ENCODE assay signal across 8 mouse cellular contexts in genomic region chr16:65562864-65563206, GRCm38 (mm10). TPM values are rescaled to one million over a fixed set of nuclear protein-coding genes. Genes with fewer than 3 reads are reported as not detected.
A peak's percentile ranks its signal among the peaks of the same experiment; 100 is the strongest.
DNase-seq lines count a peak whose midpoint lies in the region; ATAC-seq and TF ChIP-seq lines count a peak whose summit lies in the region.

No protein-coding gene starts in this region.

- TF ChIP-seq EP300 in heart, adult 2 months (IDR thresholded peaks at IDR 0.05; ENCODE audit: insufficient read depth, low read depth, low read length): no peak

- H3K36me3 ChIP-seq in heart, adult 2 months (ENCODE audit: control insufficient read depth, insufficient read depth, low read length): no peaks in the 10 kb centered on the region
- no peaks in the 10 kb centered on the region for H3K36me3 ChIP-seq in C2C12 (ENCODE audit: control insufficient read depth, insufficient read depth)
- no peaks in the 10 kb centered on the region for H3K36me3 ChIP-seq in forebrain, embryonic 11.5 days (ENCODE audit: control insufficient read depth, insufficient read depth, low read length)
- H3K36me3 ChIP-seq in liver, embryonic 13.5 days: no peaks in the 10 kb centered on the region

- no peaks in the 10 kb centered on the region for H3K27me3 ChIP-seq in heart, adult 2 months (ENCODE audit: control insufficient read depth, insufficient read depth, low read length)
- no peaks in the 10 kb centered on the region for H3K27me3 ChIP-seq in C2C12 (ENCODE audit: control insufficient read depth, insufficient read depth, insufficient read length)
- H3K27me3 ChIP-seq in forebrain, embryonic 11.5 days (ENCODE audit: control insufficient read depth, insufficient read depth, low read length): no peaks in the 10 kb centered on the region
- H3K27me3 ChIP-seq in liver, embryonic 13.5 days: no peaks in the 10 kb centered on the region

- peaks cover 5% of the 10 kb centered on the region for H3K4me1 ChIP-seq in heart, adult 2 months (ENCODE audit: control insufficient read depth, insufficient read depth, low read length)
- peaks cover 5% of the 10 kb centered on the region; the same call in 1 of the 2 replicates for H3K4me1 ChIP-seq in forebrain, embryonic 11.5 days (replicated peaks; ENCODE audit: control insufficient read depth, insufficient read depth, low read length)
- peaks cover 14% of the 10 kb centered on the region for H3K4me1 ChIP-seq in liver, embryonic 13.5 days (replicated peaks)

- H3K9me3 ChIP-seq in forebrain, embryonic 11.5 days (ENCODE audit: control insufficient read depth, low read length): no peaks in the 10 kb centered on the region
- no peaks in the 10 kb centered on the region for H3K9me3 ChIP-seq in liver, embryonic 13.5 days (replicated peaks)

- DNase-seq in heart, adult 2 months: no peak
- DNase-seq in heart, postnatal 4 days: no peak
- DNase-seq in forebrain, embryonic 11.5 days (ENCODE audit: low spot score): no peak
- DNase-seq in liver, embryonic 13.5 days: no peak
- no peak for DNase-seq in Muller cell, postnatal 12 days (ENCODE audit: inconsistent ontology term)
- no peak for DNase-seq in left cerebral cortex, postnatal 36 days (ENCODE audit: low spot score in 2 of 2)
- DNase-seq in gastrocnemius, postnatal 4 days (ENCODE audit: low spot score in 2 of 2): no peak

- peak overlapping the region; percentile 81 for H3K4me2 ChIP-seq in forebrain, embryonic 11.5 days (ENCODE audit: low read depth, low read length, severe bottlenecking)
- peak overlapping the region; percentile 85 for H3K4me2 ChIP-seq in liver, embryonic 13.5 days

- peaks cover 5% of the 10 kb centered on the region; the same call in 1 of the 2 replicates for H3K79me2 ChIP-seq in heart, adult 2 months (replicated peaks; ENCODE audit: control insufficient read depth, insufficient read depth, low read length)
- peaks cover 44% of the 10 kb centered on the region for H3K79me2 ChIP-seq in C2C12 (ENCODE audit: control insufficient read depth, insufficient read depth)

- WGBS in heart, adult 2 months: 2% methylated on average over 10 of the region's 10 CpGs
- WGBS in forebrain, embryonic 11.5 days: 0% methylated on average over 10 of the region's 10 CpGs
- under 1% methylated on average over 10 of the region's 10 CpGs for WGBS in liver, embryonic 13.5 days (ENCODE audit: insufficient replicate concordance)

- peak overlapping the region; percentile 98 for H3K4me3 ChIP-seq in heart, adult 2 months
- peak overlapping the region; percentile 72 for H3K4me3 ChIP-seq in C2C12 (ENCODE audit: insufficient read depth, poor library complexity, severe bottlenecking)
- H3K4me3 ChIP-seq in forebrain, embryonic 11.5 days (ENCODE audit: low read depth, low read length): peak overlapping the region; percentile 90
- peak overlapping the region; percentile 87 for H3K4me3 ChIP-seq in liver, embryonic 13.5 days (replicated peaks)

- TF ChIP-seq CTCF in heart, adult 2 months (IDR thresholded peaks at IDR 0.05): no peak
- TF ChIP-seq CTCF in C2C12 (IDR thresholded peaks at IDR 0.05; ENCODE audit: control insufficient read depth, insufficient read depth, insufficient read length): no peak

- peak overlapping the region; percentile 72 for H3ac ChIP-seq in C2C12 (ENCODE audit: control insufficient read depth, insufficient read length, low read depth)

- peaks cover 32% of the 10 kb centered on the region for H3K79me3 ChIP-seq in C2C12 (ENCODE audit: low read depth)

- H3K27ac ChIP-seq in heart, adult 2 months: peak overlapping the region; percentile 83
- H3K27ac ChIP-seq in forebrain, embryonic 11.5 days (ENCODE audit: low read depth, low read length): no peak overlapping the region
- no peak overlapping the region for H3K27ac ChIP-seq in liver, embryonic 13.5 days

- TF ChIP-seq POLR2A in heart, adult 2 months (IDR thresholded peaks at IDR 0.05; ENCODE audit: insufficient read depth, low read depth, low read length): no peak

- peak; percentile 77; the same call in 1 of the 2 replicates for ATAC-seq in forebrain, embryonic 11.5 days (replicated peaks; ENCODE audit: low FRiP score)
- peak; percentile 57 for ATAC-seq in liver, embryonic 13.5 days (ENCODE audit: low read depth)

- intact Hi-C loops in heart, adult 2 months (cut with DNase I): loop anchor here (10.0 kb wide), 1 partner anchor 788 kb away; the partner anchor contains the start of gene 4930453N24Rik
- intact Hi-C loops in left cerebral cortex, postnatal 36 days (cut with DNase I): no loop called here

- peak overlapping the region; percentile 93 for H3K9ac ChIP-seq in heart, adult 2 months (ENCODE audit: low read depth, low read length)
- H3K9ac ChIP-seq in forebrain, embryonic 11.5 days (ENCODE audit: low read length): peak overlapping the region; percentile 84
- peak overlapping the region; percentile 84 for H3K9ac ChIP-seq in liver, embryonic 13.5 days

TF ChIP-seq in C2C12, 6 proteins besides CTCF, POLR2A, EP300 and RAD21:
- TF ChIP-seq CEBPB (IDR thresholded peaks at IDR 0.05; ENCODE audit: low read depth): no peak
- TF ChIP-seq MAX (IDR thresholded peaks at IDR 0.05): no peak
- TF ChIP-seq FOSL1 (IDR thresholded peaks at IDR 0.05; ENCODE audit: insufficient read depth, low read length, poor library complexity, severe bottlenecking): no peak
- TF ChIP-seq MYOD1 (IDR thresholded peaks at IDR 0.05; ENCODE audit: control insufficient read depth, insufficient read length, low read depth): no peak
- no peak for TF ChIP-seq USF1 (IDR thresholded peaks at IDR 0.05; ENCODE audit: low read depth)
- no peak for TF ChIP-seq MYOG (IDR thresholded peaks at IDR 0.05; ENCODE audit: control insufficient read depth, extremely low read depth, insufficient read length)

RNA-seq across cellular contexts. Expression of gene Chmp2b, which starts 0.3 kb away (rescaled TPM):
- 10 to 100 TPM; 41.5 to 47.6 TPM for total RNA-seq in heart, adult 2 months (2021)
- polyA plus RNA-seq in heart, adult 2 months (2012; rRNA removed): 10.6 and 17.7 TPM in 2 replicates
- total RNA-seq in heart, postnatal 4 days (2021): 10 to 100 TPM; 46.6 to 48.4 TPM
- 22.2 TPM for polyA plus RNA-seq in C2C12 (2012; fragmentation: generic; extraction: Trizol)
- polyA plus RNA-seq in forebrain, embryonic 11.5 days (2014; fragmentation: Nextera tagmentation; extraction: Ambion mirVana): 40.0 and 48.4 TPM in 2 replicates
- 18.4 and 22.0 TPM in 2 replicates for polyA plus RNA-seq in liver, embryonic 13.5 days (2015; fragmentation: Nextera tagmentation; extraction: Ambion mirVana)
- 10 to 100 TPM; 64.1 to 71.7 TPM for total RNA-seq in left cerebral cortex, postnatal 36 days (2021)
- total RNA-seq in gastrocnemius, postnatal 4 days (2021): 10 to 100 TPM; 42.5 to 44.0 TPM

RNA-seq across cellular contexts. Expression of gene Pou1f1, which starts 42.5 kb away (rescaled TPM):
- total RNA-seq in heart, adult 2 months (2021): not detected
- polyA plus RNA-seq in heart, adult 2 months (2012; rRNA removed): not detected in 2 replicates
- total RNA-seq in heart, postnatal 4 days (2021): not detected
- polyA plus RNA-seq in C2C12 (2012; fragmentation: generic; extraction: Trizol): not detected
- not detected in 2 replicates for polyA plus RNA-seq in forebrain, embryonic 11.5 days (2014; fragmentation: Nextera tagmentation; extraction: Ambion mirVana)
- polyA plus RNA-seq in liver, embryonic 13.5 days (2015; fragmentation: Nextera tagmentation; extraction: Ambion mirVana): not detected in 2 replicates
- total RNA-seq in left cerebral cortex, postnatal 36 days (2021): not detected
- total RNA-seq in gastrocnemius, postnatal 4 days (2021): not detected
